Mouse (Mus musculus) retina, adult 2 months (tissue): ENCODE data around the gene Ap5m1.

Source experiments
- DNase-seq: peaks from one replicate; pipeline ENCODE4 v3.0.0-alpha.2; 2012; ENCODE audit warnings: low read depth, low spot score

The Ap5m1 gene

DNA sequence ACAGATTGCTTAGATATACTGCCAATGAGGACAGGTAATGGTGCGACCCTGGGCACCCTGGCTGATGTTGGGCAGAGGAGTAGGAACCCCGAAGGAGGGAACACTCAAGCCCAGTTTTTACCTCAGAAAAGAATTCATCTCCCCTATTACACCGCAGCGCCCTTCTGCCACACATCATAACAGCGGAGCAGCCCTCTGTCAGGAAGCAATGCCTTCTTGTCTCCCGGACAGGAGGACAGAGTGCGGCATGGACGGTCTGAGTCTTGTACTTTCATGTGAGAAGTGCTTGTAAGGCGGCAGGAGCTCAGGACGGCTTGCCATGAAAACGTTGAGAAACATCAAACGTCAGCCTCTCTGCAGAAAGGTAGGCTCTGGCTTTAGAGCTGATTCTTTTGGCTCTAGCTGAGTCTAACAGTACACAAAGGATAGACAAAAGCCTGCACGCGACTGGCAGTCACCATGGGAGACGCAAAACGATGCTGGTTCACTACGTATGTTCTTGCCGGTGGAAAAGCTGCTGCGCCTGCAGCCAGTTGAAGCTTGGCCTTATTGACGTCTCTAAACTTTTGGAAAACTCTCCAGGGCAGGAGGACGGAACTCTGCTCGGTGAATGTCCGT is 61.4 kb downstream of the Ap5m1 start:
- no peak for DNase-seq

DNA sequence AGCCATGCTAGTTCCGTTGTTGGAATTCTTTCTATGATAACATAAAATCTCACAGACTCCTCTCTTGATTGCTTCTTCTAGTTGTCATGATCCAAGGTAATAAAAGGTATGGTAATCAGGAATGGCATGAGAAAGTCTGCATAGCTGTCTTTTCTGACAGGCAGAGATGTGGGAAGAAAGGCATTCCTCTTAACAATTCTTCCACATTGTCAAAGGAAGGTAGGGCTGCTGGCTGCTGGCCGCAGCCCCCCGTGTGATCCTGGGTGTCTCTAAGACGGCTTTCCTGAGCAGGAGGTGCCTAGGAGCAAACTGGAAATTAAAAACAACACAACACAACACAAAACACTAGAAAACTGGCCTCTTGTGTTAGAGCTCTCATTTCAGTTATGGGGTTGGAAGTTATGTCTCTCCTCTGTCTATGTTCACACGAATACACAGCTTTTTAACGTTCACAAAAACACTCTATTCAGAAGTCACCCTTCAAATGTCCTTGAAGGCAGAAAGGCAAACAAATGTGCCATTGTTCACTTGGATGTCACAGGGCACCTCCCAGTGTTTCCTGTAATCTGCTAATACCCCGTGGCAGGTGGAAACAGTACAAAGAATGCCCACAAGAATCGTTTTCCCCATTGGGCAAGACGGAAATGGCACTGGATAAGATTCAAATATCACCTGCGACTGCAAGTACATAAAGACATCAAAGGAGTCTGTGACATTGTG is 62.8 kb downstream of the Ap5m1 start:
- no peak for DNase-seq

DNA sequence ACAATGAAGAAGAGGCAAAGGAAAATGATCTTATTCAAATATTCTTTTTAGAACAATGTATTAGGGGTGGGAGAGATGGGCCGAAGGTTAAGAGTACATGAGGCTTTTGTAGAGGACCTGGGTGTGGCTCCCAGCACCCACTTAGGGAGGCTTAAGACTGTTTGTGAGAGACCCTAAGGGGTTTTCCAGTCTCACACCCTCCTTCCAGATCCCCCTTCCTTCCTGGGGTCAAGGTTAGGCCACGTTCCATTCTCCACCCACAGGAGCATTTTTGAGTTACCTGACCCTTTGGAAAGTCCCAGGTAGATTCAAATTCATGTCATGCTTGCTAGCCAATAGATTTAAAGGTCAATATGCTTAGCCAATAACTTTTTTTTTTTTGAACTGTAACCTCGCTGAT is 66.5 kb downstream of the Ap5m1 start:
- no peak for DNase-seq

DNA sequence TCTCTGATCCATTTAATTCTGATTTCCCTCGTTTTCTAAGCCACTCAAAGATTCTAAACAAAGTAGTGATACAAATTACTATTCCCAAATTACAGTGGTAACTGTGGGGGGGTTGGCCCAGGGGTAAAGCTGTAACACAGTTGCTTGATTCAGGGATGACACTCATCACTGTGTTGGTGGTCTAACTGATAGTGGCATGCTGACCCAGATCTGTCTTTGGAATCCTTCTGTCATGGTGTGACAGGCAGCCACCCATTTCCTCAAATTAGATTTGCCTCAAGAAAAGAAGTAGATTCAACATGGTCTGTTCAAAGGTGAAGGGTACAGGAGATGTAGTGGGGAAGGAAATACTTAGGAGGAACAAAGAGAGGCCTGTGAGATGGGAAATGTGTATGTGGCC is 72.3 kb downstream of the Ap5m1 start:
- no peak for DNase-seq

DNA sequence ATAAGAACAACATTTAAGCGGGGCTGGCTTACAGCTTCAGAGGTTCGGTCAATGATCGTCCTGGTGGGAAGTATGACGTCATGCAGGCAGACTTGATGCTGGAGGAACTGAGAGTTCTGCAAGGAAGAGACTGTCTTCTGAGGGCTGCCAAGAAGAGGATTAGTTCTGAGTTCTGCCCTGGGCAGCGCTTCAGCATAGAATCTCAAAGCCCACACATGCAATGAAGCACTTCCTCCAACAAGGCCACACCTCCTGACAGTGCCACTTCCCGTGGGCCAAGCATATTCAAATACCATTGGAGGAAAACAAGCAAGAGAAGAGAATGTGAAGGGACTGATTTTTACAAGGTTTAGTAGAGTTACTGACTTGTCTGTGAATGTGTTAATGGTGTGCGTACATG is 74.9 kb downstream of the Ap5m1 start:
- DNase-seq: no peak
